Mouse (Mus musculus): ENCODE data around the gene Pxk. TPM values are rescaled to one million over a fixed set of nuclear protein-coding genes. Genes with fewer than 3 reads are reported as not detected.

Gene Pxk
- polyA plus RNA-seq, 1 experiment from 2014 or later = 32.2 TPM

- H3K4me2 ChIP-seq (replicated peaks; ENCODE audit: low read depth, low read length) = no peak overlapping the region
- H3K4me3 ChIP-seq (ENCODE audit: low read length) = no peak overlapping the region
- H3K27me3 ChIP-seq (ENCODE audit: control insufficient read depth, insufficient read depth, low read length) = no peaks in the 10 kb centered on the region
- no peaks in the 10 kb centered on the region for H3K9me3 ChIP-seq (ENCODE audit: control insufficient read depth, low read length)
- WGBS = 83% methylated on average over 8 of the region's 8 CpGs
- H3K9ac ChIP-seq (ENCODE audit: low read depth, low read length) = no peak overlapping the region
- no peaks in the 10 kb centered on the region for H3K4me1 ChIP-seq (ENCODE audit: control insufficient read depth, insufficient read depth, low read length)
- no peaks in the 10 kb centered on the region for H3K36me3 ChIP-seq (ENCODE audit: control insufficient read depth, insufficient read depth, low read length)
- H3K27ac ChIP-seq (ENCODE audit: low read depth, low read length) = no peak overlapping the region
- no peak for ATAC-seq (ENCODE audit: low FRiP score, low TSS enrichment)
Measured at GRCm38 (mm10) chr14:8112036-8112435, 14.0 kb downstream of the Pxk start.

- Histone ChIP-seq H3K36me3 (ENCODE audit: control insufficient read depth, insufficient read depth, low read length) (no peaks in the 10 kb centered on the region), H3K4me1 (ENCODE audit: control insufficient read depth, insufficient read depth, low read length) (no peaks in the 10 kb centered on the region), H3K9me3 (ENCODE audit: control insufficient read depth, low read length) (no peaks in the 10 kb centered on the region), H3K4me3 (ENCODE audit: low read length) (no peak overlapping the region), H3K27me3 (ENCODE audit: control insufficient read depth, insufficient read depth, low read length) (no peaks in the 10 kb centered on the region), H3K4me2 (replicated peaks; ENCODE audit: low read depth, low read length) (no peak overlapping the region), H3K9ac (ENCODE audit: low read depth, low read length) (no peak overlapping the region), H3K27ac (ENCODE audit: low read depth, low read length) (no peak overlapping the region)
- WGBS = 89% methylated on average over 2 of the region's 2 CpGs
- no peak for ATAC-seq (ENCODE audit: low FRiP score, low TSS enrichment)
Measured at GRCm38 (mm10) chr14:8113616-8114015, 15.6 kb downstream of the Pxk start.

- Histone ChIP-seq H3K4me1 (ENCODE audit: control insufficient read depth, insufficient read depth, low read length) (no peaks in the 10 kb centered on the region), H3K4me2 (replicated peaks; ENCODE audit: low read depth, low read length) (no peak overlapping the region), H3K27ac (ENCODE audit: low read depth, low read length) (no peak overlapping the region), H3K4me3 (ENCODE audit: low read length) (no peak overlapping the region), H3K9me3 (ENCODE audit: control insufficient read depth, low read length) (no peaks in the 10 kb centered on the region), H3K36me3 (ENCODE audit: control insufficient read depth, insufficient read depth, low read length) (no peaks in the 10 kb centered on the region), H3K27me3 (ENCODE audit: control insufficient read depth, insufficient read depth, low read length) (no peaks in the 10 kb centered on the region), H3K9ac (ENCODE audit: low read depth, low read length) (no peak overlapping the region)
- 43% methylated on average over 3 of the region's 3 CpGs for WGBS
- no peak for ATAC-seq (ENCODE audit: low FRiP score, low TSS enrichment)
Measured at GRCm38 (mm10) chr14:8114306-8114705, 16.3 kb downstream of the Pxk start.

- 94% methylated on average over 1 of the region's 1 CpGs for WGBS
- H3K27ac ChIP-seq (ENCODE audit: low read depth, low read length) = no peak overlapping the region
- H3K36me3 ChIP-seq (ENCODE audit: control insufficient read depth, insufficient read depth, low read length) = no peaks in the 10 kb centered on the region
- H3K27me3 ChIP-seq (ENCODE audit: control insufficient read depth, insufficient read depth, low read length) = no peaks in the 10 kb centered on the region
- no peak overlapping the region for H3K4me3 ChIP-seq (ENCODE audit: low read length)
- H3K9me3 ChIP-seq (ENCODE audit: control insufficient read depth, low read length) = no peaks in the 10 kb centered on the region
- no peaks in the 10 kb centered on the region for H3K4me1 ChIP-seq (ENCODE audit: control insufficient read depth, insufficient read depth, low read length)
- H3K9ac ChIP-seq (ENCODE audit: low read depth, low read length) = no peak overlapping the region
- H3K4me2 ChIP-seq (replicated peaks; ENCODE audit: low read depth, low read length) = no peak overlapping the region
- ATAC-seq (ENCODE audit: low FRiP score, low TSS enrichment) = no peak
Measured at GRCm38 (mm10) chr14:8114756-8115155, 16.7 kb downstream of the Pxk start.

- no peaks in the 10 kb centered on the region for H3K36me3 ChIP-seq (ENCODE audit: control insufficient read depth, insufficient read depth, low read length)
- no peak overlapping the region for H3K4me3 ChIP-seq (ENCODE audit: low read length)
- no peaks in the 10 kb centered on the region for H3K27me3 ChIP-seq (ENCODE audit: control insufficient read depth, insufficient read depth, low read length)
- H3K27ac ChIP-seq (ENCODE audit: low read depth, low read length) = no peak overlapping the region
- no peak for ATAC-seq (ENCODE audit: low FRiP score, low TSS enrichment)
- H3K4me2 ChIP-seq (replicated peaks; ENCODE audit: low read depth, low read length) = no peak overlapping the region
- H3K9ac ChIP-seq (ENCODE audit: low read depth, low read length) = no peak overlapping the region
- no peaks in the 10 kb centered on the region for H3K9me3 ChIP-seq (ENCODE audit: control insufficient read depth, low read length)
- no peaks in the 10 kb centered on the region for H3K4me1 ChIP-seq (ENCODE audit: control insufficient read depth, insufficient read depth, low read length)
- WGBS = 72% methylated on average over 4 of the region's 4 CpGs
Measured at GRCm38 (mm10) chr14:8115772-8116171, 17.8 kb downstream of the Pxk start.

GRCm38 (mm10) chr14:8117371-8117770 is 19.4 kb downstream of the Pxk start:
- ATAC-seq (ENCODE audit: low FRiP score, low TSS enrichment) = no peak
- Histone ChIP-seq H3K9ac (ENCODE audit: low read depth, low read length) (no peak overlapping the region), H3K27ac (ENCODE audit: low read depth, low read length) (no peak overlapping the region), H3K4me2 (replicated peaks; ENCODE audit: low read depth, low read length) (no peak overlapping the region), H3K4me1 (ENCODE audit: control insufficient read depth, insufficient read depth, low read length) (no peaks in the 10 kb centered on the region), H3K36me3 (ENCODE audit: control insufficient read depth, insufficient read depth, low read length) (0 out of 2 replicates have a peak, but pooled peaks cover under 1% of the 10 kb centered on the region), H3K9me3 (ENCODE audit: control insufficient read depth, low read length) (no peaks in the 10 kb centered on the region), H3K27me3 (ENCODE audit: control insufficient read depth, insufficient read depth, low read length) (no peaks in the 10 kb centered on the region), H3K4me3 (ENCODE audit: low read length) (no peak overlapping the region)
- 79% methylated on average over 2 of the region's 2 CpGs for WGBS

GRCm38 (mm10) chr14:8119454-8119853 is 21.4 kb downstream of the Pxk start:
- no peak for ATAC-seq (ENCODE audit: low FRiP score, low TSS enrichment)
- H3K36me3 ChIP-seq (ENCODE audit: control insufficient read depth, insufficient read depth, low read length) = 0 out of 2 replicates have a peak, but pooled peaks cover 6% of the 10 kb centered on the region
- no peak overlapping the region for H3K27ac ChIP-seq (ENCODE audit: low read depth, low read length)
- H3K4me3 ChIP-seq (ENCODE audit: low read length) = no peak overlapping the region
- no peaks in the 10 kb centered on the region for H3K27me3 ChIP-seq (ENCODE audit: control insufficient read depth, insufficient read depth, low read length)
- no peak overlapping the region for H3K9ac ChIP-seq (ENCODE audit: low read depth, low read length)
- WGBS = 88% methylated on average over 5 of the region's 5 CpGs
- no peaks in the 10 kb centered on the region for H3K9me3 ChIP-seq (ENCODE audit: control insufficient read depth, low read length)
- H3K4me2 ChIP-seq (replicated peaks; ENCODE audit: low read depth, low read length) = no peak overlapping the region
- no peaks in the 10 kb centered on the region for H3K4me1 ChIP-seq (ENCODE audit: control insufficient read depth, insufficient read depth, low read length)

- Histone ChIP-seq H3K4me1 (ENCODE audit: control insufficient read depth, insufficient read depth, low read length) (no peaks in the 10 kb centered on the region), H3K4me3 (ENCODE audit: low read length) (no peak overlapping the region), H3K4me2 (replicated peaks; ENCODE audit: low read depth, low read length) (no peak overlapping the region), H3K9ac (ENCODE audit: low read depth, low read length) (no peak overlapping the region), H3K9me3 (ENCODE audit: control insufficient read depth, low read length) (no peaks in the 10 kb centered on the region), H3K27me3 (ENCODE audit: control insufficient read depth, insufficient read depth, low read length) (no peaks in the 10 kb centered on the region), H3K27ac (ENCODE audit: low read depth, low read length) (no peak overlapping the region), H3K36me3 (ENCODE audit: control insufficient read depth, insufficient read depth, low read length) (0 out of 2 replicates have a peak, but pooled peaks cover 6% of the 10 kb centered on the region)
- no peak for ATAC-seq (ENCODE audit: low FRiP score, low TSS enrichment)
- WGBS = 87% methylated on average over 3 of the region's 3 CpGs
Measured at GRCm38 (mm10) chr14:8119904-8120303, 21.9 kb downstream of the Pxk start.

- ATAC-seq (ENCODE audit: low FRiP score, low TSS enrichment) = no peak
- H3K27me3 ChIP-seq (ENCODE audit: control insufficient read depth, insufficient read depth, low read length) = no peaks in the 10 kb centered on the region
- H3K9ac ChIP-seq (ENCODE audit: low read depth, low read length) = no peak overlapping the region
- no peaks in the 10 kb centered on the region for H3K9me3 ChIP-seq (ENCODE audit: control insufficient read depth, low read length)
- 92% methylated on average over 7 of the region's 7 CpGs for WGBS
- H3K27ac ChIP-seq (ENCODE audit: low read depth, low read length) = no peak overlapping the region
- no peaks in the 10 kb centered on the region for H3K4me1 ChIP-seq (ENCODE audit: control insufficient read depth, insufficient read depth, low read length)
- H3K4me3 ChIP-seq (ENCODE audit: low read length) = no peak overlapping the region
- 0 out of 2 replicates have a peak, but pooled peaks cover 6% of the 10 kb centered on the region for H3K36me3 ChIP-seq (ENCODE audit: control insufficient read depth, insufficient read depth, low read length)
- no peak overlapping the region for H3K4me2 ChIP-seq (replicated peaks; ENCODE audit: low read depth, low read length)
Measured at GRCm38 (mm10) chr14:8123141-8123540, 25.1 kb downstream of the Pxk start.

Data from kidney, embryonic 14.5 days (tissue).